Mouse (Mus musculus) spleen, adult 18-20 months (tissue): ENCODE data around the gene Tmem213.

Experiments used
- DNase-seq, 2 experiments: peaks; one replicate each; pipeline ENCODE4 v3.0.0; 2022; ENCODE audit warnings: mixed read lengths in 2 of 2

The Tmem213 gene

GRCm38 (mm10) chr6:38118341-38118740 is 9.3 kb downstream of the Tmem213 start:
- no peak for DNase-seq

- no peak for DNase-seq
Measured at GRCm38 (mm10) chr6:38120681-38121371, 11.8 kb downstream of the Tmem213 start.

- DNase-seq, result no peak
Measured at GRCm38 (mm10) chr6:38121843-38122242, 12.8 kb downstream of the Tmem213 start.

- no peak for DNase-seq
Measured at GRCm38 (mm10) chr6:38122791-38123190, 13.7 kb downstream of the Tmem213 start.

GRCm38 (mm10) chr6:38123471-38124206 is 14.6 kb downstream of the Tmem213 start:
- no peak for DNase-seq

- no peak for DNase-seq
Measured at GRCm38 (mm10) chr6:38124207-38124835, 15.3 kb downstream of the Tmem213 start, which contains the start of gene Atp6v0a4. TSS of gene Atp6v0a4 (minus strand) at chr6:38124586.

- no peak for DNase-seq
Measured at GRCm38 (mm10) chr6:38124882-38125281, 15.8 kb downstream of the Tmem213 start.

GRCm38 (mm10) chr6:38125462-38125861 is 16.4 kb downstream of the Tmem213 start:
- DNase-seq, result no peak

- no peak for DNase-seq
Measured at GRCm38 (mm10) chr6:38128115-38128514, 19.1 kb downstream of the Tmem213 start.

- no peak for DNase-seq
Measured at GRCm38 (mm10) chr6:38129883-38130282, 20.8 kb downstream of the Tmem213 start.

GRCm38 (mm10) chr6:38131801-38132231 is 22.8 kb downstream of the Tmem213 start:
- DNase-seq, result no peak

GRCm38 (mm10) chr6:38134806-38135559 is 25.9 kb downstream of the Tmem213 start:
- DNase-seq, result no peak

GRCm38 (mm10) chr6:38139086-38139485 is 30.0 kb downstream of the Tmem213 start:
- no peak for DNase-seq

GRCm38 (mm10) chr6:38140402-38140801 is 31.3 kb downstream of the Tmem213 start:
- DNase-seq, result no peak

- DNase-seq, result no peak
Measured at GRCm38 (mm10) chr6:38144161-38144998, 35.3 kb downstream of the Tmem213 start.

GRCm38 (mm10) chr6:38145463-38146065 is 36.5 kb downstream of the Tmem213 start:
- no peak for DNase-seq

GRCm38 (mm10) chr6:38147301-38147700 is 38.2 kb downstream of the Tmem213 start:
- DNase-seq, result no peak

- no peak for DNase-seq
Measured at GRCm38 (mm10) chr6:38148626-38149025, 39.6 kb downstream of the Tmem213 start.

GRCm38 (mm10) chr6:38149483-38149882 is 40.4 kb downstream of the Tmem213 start:
- no peak for DNase-seq

- DNase-seq, result no peak
Measured at GRCm38 (mm10) chr6:38152305-38152704, 43.2 kb downstream of the Tmem213 start.

GRCm38 (mm10) chr6:38156204-38156603 is 47.1 kb downstream of the Tmem213 start:
- DNase-seq, result no peak

- DNase-seq, result no peak
Measured at GRCm38 (mm10) chr6:38157925-38158324, 48.9 kb downstream of the Tmem213 start.
